Mouse (Mus musculus): ENCODE measurements around the gene Prss46.

Prss46 gene

GRCm38 (mm10) chr9:110895507-110895906 lies 51.2 kb downstream of the Prss46 start:
- in situ Hi-C loops (cut with MboI; ENCODE audit: low sequenced_read_pairs), result no loop called here

GRCm38 (mm10) chr9:110895994-110896393 lies 51.7 kb downstream of the Prss46 start:
- in situ Hi-C loops (cut with MboI; ENCODE audit: low sequenced_read_pairs), result no loop called here

GRCm38 (mm10) chr9:110896595-110896994 lies 52.3 kb downstream of the Prss46 start:
- in situ Hi-C loops (cut with MboI; ENCODE audit: low sequenced_read_pairs), result no loop called here

GRCm38 (mm10) chr9:110899451-110900008 lies 55.2 kb downstream of the Prss46 start:
- in situ Hi-C loops (cut with MboI; ENCODE audit: low sequenced_read_pairs), result no loop called here

- in situ Hi-C loops (cut with MboI; ENCODE audit: low sequenced_read_pairs), result no loop called here
Measured at GRCm38 (mm10) chr9:110901204-110901603, 56.9 kb downstream of the Prss46 start.

GRCm38 (mm10) chr9:110902271-110902670 lies 58.0 kb downstream of the Prss46 start:
- in situ Hi-C loops (cut with MboI; ENCODE audit: low sequenced_read_pairs), result no loop called here
